8 mouse cellular contexts compared by ENCODE assay signal in the genomic region with DNA sequence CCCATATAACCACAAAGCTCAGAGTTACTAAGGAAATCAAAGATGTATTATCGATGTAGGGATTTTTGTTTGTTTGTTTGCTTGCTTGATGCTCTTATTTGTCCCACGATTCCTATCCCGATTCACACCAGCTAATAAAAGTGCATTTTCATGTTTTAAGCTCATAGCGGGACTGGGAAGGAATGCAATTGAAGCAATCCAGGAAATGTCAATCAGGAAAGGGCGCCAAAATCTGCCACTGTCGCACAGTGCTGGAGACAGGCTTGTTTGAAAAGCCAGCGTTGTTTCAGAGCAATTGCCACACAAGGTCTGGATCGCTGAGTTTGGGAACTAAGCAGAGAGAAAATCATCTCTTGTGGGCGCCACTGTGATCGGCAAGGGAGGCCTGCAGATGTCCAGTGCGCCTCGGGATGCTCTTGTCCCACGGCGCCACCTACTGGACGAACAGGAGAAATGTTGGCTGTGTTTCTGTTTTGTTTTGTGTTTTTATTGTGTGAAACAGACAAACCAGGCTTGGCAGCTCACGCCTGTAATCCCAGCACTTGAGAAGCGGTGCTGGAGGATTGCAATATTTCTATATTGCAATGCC. TPM values are rescaled to one million over a fixed set of nuclear protein-coding genes. Genes with fewer than 3 reads are reported as not detected.
DNase-seq lines count a peak whose midpoint lies in the region; ATAC-seq lines count a peak whose summit lies in the region.

No protein-coding gene starts in this region.

- no peak overlapping the region for H3K27ac ChIP-seq in intestine, embryonic 16.5 days (ENCODE audit: low read length)

- WGBS in intestine, embryonic 16.5 days = 2% methylated on average over 17 of the region's 17 CpGs

- no peaks in the 10 kb centered on the region for H3K27me3 ChIP-seq in intestine, embryonic 16.5 days (replicated peaks; ENCODE audit: control insufficient read depth, insufficient read depth, low read length)

- H3K4me1 ChIP-seq in intestine, embryonic 16.5 days (ENCODE audit: control insufficient read depth, insufficient read depth, low read length) = peaks cover 7% of the 10 kb centered on the region; the same call in 1 of the 2 replicates

- peak; percentile 93 for ATAC-seq in common myeloid progenitor, adult 5-6 weeks (replicated peaks; ENCODE audit: low read depth, poor library complexity, severe bottlenecking)
- peak; percentile 58; the same call in 1 of the 2 replicates for ATAC-seq in intestine, embryonic 16.5 days
- ATAC-seq in inflammation-experienced regulatory T-cells, adult 6 months = no peak

- H3K36me3 ChIP-seq in intestine, embryonic 16.5 days (ENCODE audit: control insufficient read depth, insufficient read depth, low read length) = no peaks in the 10 kb centered on the region

- H3K4me3 ChIP-seq in intestine, embryonic 16.5 days (ENCODE audit: low read length) = peak overlapping the region; percentile 20

- H3K9me3 ChIP-seq in intestine, embryonic 16.5 days (ENCODE audit: control insufficient read depth, low read length) = no peaks in the 10 kb centered on the region

- intact Hi-C loops in left cerebral cortex, postnatal 25 days (cut with DNase I) = loop anchor here (2.0 kb wide), 2 partner anchors 49 to 285 kb away; no protein-coding TSS in a partner anchor

- no peak overlapping the region for H3K9ac ChIP-seq in intestine, embryonic 16.5 days (ENCODE audit: low read depth, low read length)

- H3K4me2 ChIP-seq in intestine, embryonic 16.5 days (ENCODE audit: low read depth, low read length) = peak overlapping the region; percentile 60

- peak; percentile 84 for DNase-seq in adipocyte (ENCODE audit: low spot score)
- peak; percentile 49 for DNase-seq in gastrocnemius, postnatal 25 days
- peak; percentile 67 to 77 for DNase-seq in left cerebral cortex, postnatal 25 days (ENCODE audit: low spot score in 2 of 2)
- peak; percentile 86 for DNase-seq in mesoderm, embryonic 11.5 days (ENCODE audit: low read depth, low spot score)
- peak; percentile 37 to 50 for DNase-seq in right cerebral cortex, postnatal 36 days (ENCODE audit: low spot score in 2 of 2)

RNA-seq across cellular contexts. Expression of gene Bcas1, which starts 26.3 kb away (rescaled TPM):
- total RNA-seq in common myeloid progenitor, adult 5-6 weeks (2017) = 0.05 TPM in 1 of 2 replicates, not detected in the other
- total RNA-seq in gastrocnemius, postnatal 25 days (2021) = 1 to 10 TPM; 1.7 to 1.9 TPM
- polyA plus RNA-seq in intestine, embryonic 16.5 days (2015; fragmentation: Nextera tagmentation; extraction: Ambion mirVana) = 9.5 and 12.1 TPM in 2 replicates
- total RNA-seq in left cerebral cortex, postnatal 25 days (2021) = 10 to 100 TPM; 45.7 to 52.5 TPM
- polyA plus RNA-seq in inflammation-experienced regulatory T-cells, adult 6 months (2017; shearing (Covaris generic)) = 1 to 10 TPM; 2.5 to 4.5 (median 3.6) TPM

Comparison
In these comparisons a context has a peak if more than half of its experiments do, and no peak if none do; other contexts are left out.
1. RNA of gene Bcas1, which starts 26.3 kb away (total RNA-seq): 45.7 to 52.5 TPM in left cerebral cortex, postnatal 25 days; 1.7 to 1.9 TPM in gastrocnemius, postnatal 25 days and 0.05 TPM in common myeloid progenitor, adult 5-6 weeks; every median in the first group is over 10 times any median in the second.
2. Peak in every context shown above with its lines, with median percentiles within 50 percentile points of each other: DNase-seq.